Mouse (Mus musculus) liver, adult 2 months (tissue): Measurements from ENCODE around the gene Serpinb6b.

Source experiments
- CTCF ChIP-seq: fragments of 200-500 bp; IDR thresholded peaks from 2 replicates; pipeline ENCODE4 v1.5.1; 2011; ENCODE audit warnings: low read depth, low read length, control low read depth
- POLR2A ChIP-seq: fragments of 200-500 bp; IDR thresholded peaks from 2 replicates; pipeline ENCODE4 v1.6.1; 2011; ENCODE audit warnings: low read length, control low read depth; ENCODE audit not compliant: insufficient read depth; ENCODE audit errors: extremely low read depth

DNA sequence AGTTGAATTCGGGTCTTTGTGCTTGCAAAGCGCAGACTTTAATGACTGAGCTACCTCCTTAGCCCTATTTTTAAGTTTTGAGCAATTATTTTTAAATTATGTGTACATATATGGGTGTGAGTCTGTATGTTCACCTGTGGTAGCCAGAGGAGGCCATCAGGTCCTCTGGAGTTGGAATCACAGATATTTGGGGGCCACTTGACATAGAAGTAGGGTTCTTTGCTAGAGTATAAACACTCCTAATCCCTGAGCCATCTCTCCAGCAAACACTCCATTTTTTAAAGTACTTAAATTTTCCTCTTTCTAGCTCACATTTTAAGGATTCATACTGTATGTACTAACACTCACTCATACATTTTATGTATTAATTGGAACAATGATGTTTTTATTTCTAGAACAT is 9.3 kb downstream of the Serpinb6b start:
- no peak for TF ChIP-seq CTCF
- TF ChIP-seq POLR2A = no peak
